Mouse (Mus musculus) megakaryocyte progenitor cell, adult 5-6 weeks (primary cell): ENCODE measurements at regions not wholly inside any gene's neighbourhood (a gene's known extent, or its start where the extent isn't known, plus 50 kb on each side); places are given as distances from the start of the nearest gene placed in this dataset.

ENCODE experiments used
- ATAC-seq: replicated peaks from 2 replicates; pipeline ENCODE4 v1.8.0; 2016; ENCODE audit warnings: mild to moderate bottlenecking, moderate TSS enrichment, inconsistent platforms; ENCODE audit not compliant: poor library complexity

- ATAC-seq, result peak; percentile 34; the same call in 1 of the 2 replicates
Measured at GRCm38 (mm10) chr3:21854340-21854739, 222.1 kb upstream of the Tbl1xr1 start.

- no peak for ATAC-seq
Measured at GRCm38 (mm10) chr3:21859436-21859835, 217.0 kb upstream of the Tbl1xr1 start.

- ATAC-seq, result no peak
Measured at GRCm38 (mm10) chr3:21860915-21861635, 215.4 kb upstream of the Tbl1xr1 start.

- no peak for ATAC-seq
Measured at GRCm38 (mm10) chr3:21861636-21861970, 214.8 kb upstream of the Tbl1xr1 start.

GRCm38 (mm10) chr3:21864391-21864790, 212.1 kb upstream of the Tbl1xr1 start:
- no peak for ATAC-seq

- ATAC-seq, result no peak
Measured at GRCm38 (mm10) chr3:21865856-21866255, 210.6 kb upstream of the Tbl1xr1 start.

GRCm38 (mm10) chr3:21878396-21878795, 198.1 kb upstream of the Tbl1xr1 start:
- peak; percentile 90 for ATAC-seq

GRCm38 (mm10) chr3:21884216-21884615, 192.2 kb upstream of the Tbl1xr1 start:
- no peak for ATAC-seq

GRCm38 (mm10) chr3:21888710-21889109, 187.7 kb upstream of the Tbl1xr1 start:
- ATAC-seq, result no peak

GRCm38 (mm10) chr3:21891819-21892480, 184.5 kb upstream of the Tbl1xr1 start:
- ATAC-seq, result no peak

- no peak for ATAC-seq
Measured at GRCm38 (mm10) chr3:21892864-21893404, 183.5 kb upstream of the Tbl1xr1 start.

- no peak for ATAC-seq
Measured at GRCm38 (mm10) chr3:21895551-21895950, 180.9 kb upstream of the Tbl1xr1 start.

GRCm38 (mm10) chr3:21898241-21898640, 178.2 kb upstream of the Tbl1xr1 start:
- ATAC-seq, result no peak

- ATAC-seq, result no peak
Measured at GRCm38 (mm10) chr3:21905384-21906073, 170.9 kb upstream of the Tbl1xr1 start.

GRCm38 (mm10) chr3:21908828-21909227, 167.6 kb upstream of the Tbl1xr1 start:
- ATAC-seq, result no peak

- ATAC-seq, result no peak
Measured at GRCm38 (mm10) chr3:21910080-21910479, 166.4 kb upstream of the Tbl1xr1 start.

GRCm38 (mm10) chr3:21911071-21911470, 165.4 kb upstream of the Tbl1xr1 start:
- peak; percentile 99 for ATAC-seq

- ATAC-seq, result peak; percentile 51
Measured at GRCm38 (mm10) chr3:21917228-21917910, 159.1 kb upstream of the Tbl1xr1 start.

GRCm38 (mm10) chr3:21918431-21918830, 158.0 kb upstream of the Tbl1xr1 start:
- ATAC-seq, result no peak

- peak; percentile 67 for ATAC-seq
Measured at GRCm38 (mm10) chr3:21919931-21920330, 156.5 kb upstream of the Tbl1xr1 start.

GRCm38 (mm10) chr3:21931951-21932350, 144.5 kb upstream of the Tbl1xr1 start:
- ATAC-seq, result no peak
